Mouse (Mus musculus): ENCODE data around the gene Homer2. TPM values are rescaled to one million over a fixed set of nuclear protein-coding genes. Genes with fewer than 3 reads are reported as not detected.

Gene Homer2
- polyA plus RNA-seq, 1 experiment from 2014 or later, result 30.5 TPM

- no peaks in the 10 kb centered on the region for H3K27me3 ChIP-seq
- 82% methylated on average over 16 of the region's 16 CpGs for WGBS
- no peaks in the 10 kb centered on the region for H3K36me3 ChIP-seq
- peaks cover 10% of the 10 kb centered on the region for H3K4me1 ChIP-seq
- no peak overlapping the region for H3K4me3 ChIP-seq
- no peak overlapping the region for H3K9ac ChIP-seq
- H3K9me3 ChIP-seq, result no peaks in the 10 kb centered on the region
- no peak overlapping the region for H3K27ac ChIP-seq
- H3K4me2 ChIP-seq (replicated peaks), result no peak overlapping the region
- no peak for ATAC-seq (ENCODE audit: insufficient number of reproducible peaks, insufficient read depth, low FRiP score, low TSS enrichment)
These were observed 11.4 kb downstream of the Homer2 start for GRCm38 (mm10) chr7:81695763-81696533.

GRCm38 (mm10) chr7:81691067-81691466 lies 16.3 kb downstream of the Homer2 start:
- WGBS, result 88% methylated on average over 5 of the region's 5 CpGs
- Histone ChIP-seq H3K27ac (no peak overlapping the region), H3K36me3 (no peaks in the 10 kb centered on the region), H3K27me3 (no peaks in the 10 kb centered on the region), H3K9me3 (no peaks in the 10 kb centered on the region), H3K4me1 (peaks cover 7% of the 10 kb centered on the region), H3K4me3 (no peak overlapping the region), H3K4me2 (replicated peaks) (no peak overlapping the region), H3K9ac (no peak overlapping the region)
- ATAC-seq (ENCODE audit: insufficient number of reproducible peaks, insufficient read depth, low FRiP score, low TSS enrichment), result 0 out of 2 replicates have a peak, but pooled peaks have one; percentile 60

GRCm38 (mm10) chr7:81689116-81689681 lies 18.1 kb downstream of the Homer2 start:
- Histone ChIP-seq H3K36me3 (no peaks in the 10 kb centered on the region), H3K4me1 (peaks cover 7% of the 10 kb centered on the region), H3K27me3 (no peaks in the 10 kb centered on the region), H3K4me2 (replicated peaks) (no peak overlapping the region), H3K9me3 (no peaks in the 10 kb centered on the region), H3K9ac (no peak overlapping the region), H3K27ac (no peak overlapping the region), H3K4me3 (no peak overlapping the region)
- WGBS, result 65% methylated on average over 8 of the region's 8 CpGs
- no peak for ATAC-seq (ENCODE audit: insufficient number of reproducible peaks, insufficient read depth, low FRiP score, low TSS enrichment)

GRCm38 (mm10) chr7:81688378-81688777 lies 18.9 kb downstream of the Homer2 start:
- Histone ChIP-seq H3K27ac (no peak overlapping the region), H3K4me2 (replicated peaks) (no peak overlapping the region), H3K4me3 (no peak overlapping the region), H3K27me3 (no peaks in the 10 kb centered on the region), H3K9ac (no peak overlapping the region), H3K4me1 (peaks cover 7% of the 10 kb centered on the region), H3K9me3 (no peaks in the 10 kb centered on the region), H3K36me3 (no peaks in the 10 kb centered on the region)
- 77% methylated on average over 9 of the region's 9 CpGs for WGBS
- no peak for ATAC-seq (ENCODE audit: insufficient number of reproducible peaks, insufficient read depth, low FRiP score, low TSS enrichment)

GRCm38 (mm10) chr7:81687684-81688316 lies 19.5 kb downstream of the Homer2 start:
- Histone ChIP-seq H3K4me1 (peaks cover 7% of the 10 kb centered on the region), H3K9ac (no peak overlapping the region), H3K36me3 (no peaks in the 10 kb centered on the region), H3K4me3 (no peak overlapping the region), H3K4me2 (replicated peaks) (no peak overlapping the region), H3K9me3 (no peaks in the 10 kb centered on the region), H3K27ac (no peak overlapping the region), H3K27me3 (no peaks in the 10 kb centered on the region)
- no peak for ATAC-seq (ENCODE audit: insufficient number of reproducible peaks, insufficient read depth, low FRiP score, low TSS enrichment)
- WGBS, result 86% methylated on average over 6 of the region's 6 CpGs

- no peak for ATAC-seq (ENCODE audit: insufficient number of reproducible peaks, insufficient read depth, low FRiP score, low TSS enrichment)
- WGBS, result 79% methylated on average over 7 of the region's 7 CpGs
- H3K9me3 ChIP-seq, result no peaks in the 10 kb centered on the region
- no peaks in the 10 kb centered on the region; the same call in 1 of the 2 replicates for H3K4me1 ChIP-seq
- H3K4me2 ChIP-seq (replicated peaks), result no peak overlapping the region
- H3K27me3 ChIP-seq, result no peaks in the 10 kb centered on the region
- H3K36me3 ChIP-seq, result no peaks in the 10 kb centered on the region
- H3K4me3 ChIP-seq, result no peak overlapping the region
- H3K9ac ChIP-seq, result no peak overlapping the region
- H3K27ac ChIP-seq, result no peak overlapping the region
These were observed 22.0 kb downstream of the Homer2 start for GRCm38 (mm10) chr7:81685375-81685774.

GRCm38 (mm10) chr7:81683779-81684422 lies 23.4 kb downstream of the Homer2 start:
- 76% methylated on average over 7 of the region's 7 CpGs for WGBS
- H3K4me3 ChIP-seq, result no peak overlapping the region
- H3K9me3 ChIP-seq, result no peaks in the 10 kb centered on the region
- no peak overlapping the region for H3K4me2 ChIP-seq (replicated peaks)
- H3K9ac ChIP-seq, result no peak overlapping the region
- H3K36me3 ChIP-seq, result no peaks in the 10 kb centered on the region
- no peak for ATAC-seq (ENCODE audit: insufficient number of reproducible peaks, insufficient read depth, low FRiP score, low TSS enrichment)
- no peak overlapping the region for H3K27ac ChIP-seq
- no peaks in the 10 kb centered on the region for H3K27me3 ChIP-seq
- H3K4me1 ChIP-seq, result no peaks in the 10 kb centered on the region; the same call in 1 of the 2 replicates

GRCm38 (mm10) chr7:81681386-81681785 lies 25.9 kb downstream of the Homer2 start:
- H3K4me2 ChIP-seq (replicated peaks), result no peak overlapping the region
- H3K27me3 ChIP-seq, result no peaks in the 10 kb centered on the region
- H3K9me3 ChIP-seq, result no peaks in the 10 kb centered on the region
- H3K4me3 ChIP-seq, result no peak overlapping the region
- H3K4me1 ChIP-seq, result no peaks in the 10 kb centered on the region; the same call in 1 of the 2 replicates
- WGBS, result 69% methylated on average over 3 of the region's 3 CpGs
- H3K27ac ChIP-seq, result no peak overlapping the region
- ATAC-seq (ENCODE audit: insufficient number of reproducible peaks, insufficient read depth, low FRiP score, low TSS enrichment), result no peak
- no peak overlapping the region for H3K9ac ChIP-seq
- H3K36me3 ChIP-seq, result no peaks in the 10 kb centered on the region

GRCm38 (mm10) chr7:81673359-81674013 lies 33.8 kb downstream of the Homer2 start:
- 59% methylated on average over 15 of the region's 15 CpGs for WGBS
- H3K9ac ChIP-seq, result no peak overlapping the region
- H3K4me3 ChIP-seq, result no peak overlapping the region
- ATAC-seq (ENCODE audit: insufficient number of reproducible peaks, insufficient read depth, low FRiP score, low TSS enrichment), result no peak
- H3K4me1 ChIP-seq, result peaks cover 5% of the 10 kb centered on the region
- no peaks in the 10 kb centered on the region for H3K9me3 ChIP-seq
- no peak overlapping the region for H3K27ac ChIP-seq
- no peaks in the 10 kb centered on the region for H3K36me3 ChIP-seq
- H3K4me2 ChIP-seq (replicated peaks), result no peak overlapping the region
- no peaks in the 10 kb centered on the region for H3K27me3 ChIP-seq

GRCm38 (mm10) chr7:81672735-81673291 lies 34.5 kb downstream of the Homer2 start:
- no peak overlapping the region for H3K27ac ChIP-seq
- H3K4me2 ChIP-seq (replicated peaks), result no peak overlapping the region
- H3K36me3 ChIP-seq, result no peaks in the 10 kb centered on the region
- H3K27me3 ChIP-seq, result no peaks in the 10 kb centered on the region
- H3K4me3 ChIP-seq, result no peak overlapping the region
- H3K4me1 ChIP-seq, result peaks cover 5% of the 10 kb centered on the region
- WGBS, result 67% methylated on average over 10 of the region's 10 CpGs
- ATAC-seq (ENCODE audit: insufficient number of reproducible peaks, insufficient read depth, low FRiP score, low TSS enrichment), result no peak
- H3K9me3 ChIP-seq, result no peaks in the 10 kb centered on the region
- H3K9ac ChIP-seq, result no peak overlapping the region

- no peaks in the 10 kb centered on the region for H3K9me3 ChIP-seq
- 78% methylated on average over 4 of the region's 4 CpGs for WGBS
- no peak overlapping the region for H3K27ac ChIP-seq
- H3K27me3 ChIP-seq, result no peaks in the 10 kb centered on the region
- no peaks in the 10 kb centered on the region for H3K36me3 ChIP-seq
- no peak overlapping the region for H3K9ac ChIP-seq
- no peaks in the 10 kb centered on the region for H3K4me1 ChIP-seq
- no peak overlapping the region for H3K4me3 ChIP-seq
- no peak for ATAC-seq (ENCODE audit: insufficient number of reproducible peaks, insufficient read depth, low FRiP score, low TSS enrichment)
- no peak overlapping the region for H3K4me2 ChIP-seq (replicated peaks)
These were observed 40.2 kb downstream of the Homer2 start for GRCm38 (mm10) chr7:81667156-81667555.

Data from embryonic facial prominence, embryonic 12.5 days (tissue).